Mouse (Mus musculus) macrophage (primary cell): ENCODE data around the gene Tnfaip2. TPM values are rescaled to one million over a fixed set of nuclear protein-coding genes. Genes with fewer than 3 reads are reported as not detected.

ENCODE experiments used
- H3K27ac ChIP-seq: fragments of 350-480 bp; formaldehyde crosslinking; 2 replicates; pipeline ENCODE4 v1.9.0; 2021
- H3K36me3 ChIP-seq: fragments of 350-480 bp; formaldehyde crosslinking; 2 replicates; pipeline ENCODE4 v1.9.0; 2021; ENCODE audit errors: inconsistent target
- H3K4me3 ChIP-seq: fragments of 350-480 bp; formaldehyde crosslinking; 2 replicates; pipeline ENCODE4 v1.9.0; 2021; ENCODE audit errors: inconsistent target
- H3K79me2 ChIP-seq: fragments of 350-480 bp; formaldehyde crosslinking; 2 replicates; pipeline ENCODE4 v1.9.0; 2021; ENCODE audit errors: inconsistent target
- WGBS: methylation state at CpG from one replicate; pipeline ENCODE4 v1.1.7; 2026; ENCODE audit warnings: inconsistent platforms; ENCODE audit not compliant: missing documents; 5-methylcytosine and 5-hydroxymethylcytosine counted together
- polyA plus RNA-seq: library from polyadenylated mRNA; stranded (reverse); fragments of 250-400 nt; gene quantifications from 3 replicates; pipeline ENCODE4 v1.2.4, GENCODE M21; 2018; ENCODE audit warnings: inconsistent platforms

The Tnfaip2 gene
- polyA plus RNA-seq, 1 experiment from 2014 or later: 289 TPM

DNA sequence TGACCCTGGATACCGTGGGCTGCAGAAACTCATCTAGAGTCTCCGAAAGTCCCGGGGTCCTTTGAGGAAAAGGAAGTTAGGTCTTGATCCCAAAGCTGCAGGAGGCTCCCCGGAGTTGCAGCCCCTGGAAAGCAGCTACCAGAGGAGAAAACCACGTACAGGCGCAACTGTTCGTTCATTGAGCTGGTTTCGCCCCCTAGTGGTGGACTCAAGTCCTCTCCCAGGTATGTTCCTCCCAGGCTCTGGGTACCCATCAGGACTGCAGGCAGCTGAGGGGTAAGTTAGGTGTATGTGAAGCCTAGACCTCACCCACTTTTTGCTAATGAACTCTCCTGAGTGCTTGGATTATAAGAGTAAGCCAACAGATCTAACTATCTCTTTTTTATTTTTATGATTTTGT, 27.2 kb downstream of the Tnfaip2 start:
- Histone ChIP-seq H3K79me2 (no peaks in the 10 kb centered on the region), H3K4me3 (no peak overlapping the region), H3K27ac (no peak overlapping the region), H3K36me3 (no peaks in the 10 kb centered on the region)
- 9% methylated on average over 8 of the region's 8 CpGs for WGBS

DNA sequence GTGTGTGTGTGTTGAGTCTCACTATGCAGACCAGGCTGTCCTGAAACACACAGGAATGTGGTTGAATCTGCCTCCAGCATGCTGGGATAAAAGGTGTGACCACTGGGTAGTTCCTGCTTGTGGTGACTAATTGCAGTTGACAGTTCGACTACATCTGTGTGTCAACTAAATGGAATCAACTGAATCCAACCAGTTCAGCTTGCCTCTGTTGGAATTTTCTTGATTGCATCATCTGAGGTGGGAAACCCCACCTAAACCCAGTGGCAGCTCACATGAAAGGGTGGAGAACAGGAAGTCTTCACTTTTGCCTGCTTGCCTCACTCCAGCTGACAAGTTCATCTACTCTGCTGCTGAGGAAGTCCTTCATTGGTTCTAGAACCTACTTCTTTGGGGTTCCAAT, 28.9 kb downstream of the Tnfaip2 start:
- Histone ChIP-seq H3K27ac (no peak overlapping the region), H3K4me3 (no peak overlapping the region), H3K36me3 (no peaks in the 10 kb centered on the region), H3K79me2 (no peaks in the 10 kb centered on the region)
- 27% methylated on average over 1 of the region's 1 CpGs for WGBS

DNA sequence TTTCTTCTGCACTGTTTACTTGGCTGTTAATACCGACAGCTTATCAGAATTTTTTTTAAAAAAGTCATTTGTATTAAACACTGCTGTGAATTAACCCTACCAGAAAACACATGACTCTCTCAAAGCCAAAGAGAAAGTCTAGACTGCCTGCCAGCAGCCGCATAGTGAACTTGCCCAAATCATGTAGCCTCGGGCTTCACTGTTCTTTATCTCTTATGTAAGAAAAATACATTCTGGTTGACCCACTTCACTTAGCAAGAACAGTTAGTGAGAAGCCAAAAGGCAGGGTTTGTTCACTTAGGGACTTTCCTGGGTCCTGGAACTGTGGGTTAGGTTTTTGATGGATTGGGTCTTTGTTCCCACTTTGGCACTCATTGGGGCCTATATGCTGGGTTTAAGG, 29.5 kb downstream of the Tnfaip2 start:
- Histone ChIP-seq H3K36me3 (no peaks in the 10 kb centered on the region), H3K27ac (no peak overlapping the region), H3K4me3 (no peak overlapping the region), H3K79me2 (no peaks in the 10 kb centered on the region)
- WGBS: 92% methylated on average over 3 of the region's 3 CpGs

DNA sequence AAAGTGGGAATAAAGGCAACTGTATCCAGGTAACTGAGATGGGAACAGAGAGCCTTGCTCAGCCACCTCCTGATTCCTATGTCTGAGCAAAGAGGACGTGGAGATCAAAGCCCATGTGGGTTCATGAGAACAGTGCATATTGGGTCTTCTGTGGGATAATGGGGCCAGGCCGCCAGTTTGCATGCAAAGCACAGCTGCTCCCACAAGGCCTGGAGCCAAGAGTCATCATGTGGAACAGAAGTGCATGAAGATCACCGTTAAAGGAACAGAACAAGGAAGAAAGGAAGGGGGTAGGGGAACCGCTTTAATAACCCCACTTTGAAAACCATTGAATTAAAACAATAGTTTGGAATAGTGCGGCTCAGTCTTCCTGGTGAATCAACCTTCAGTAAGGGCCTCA, 30.6 kb downstream of the Tnfaip2 start:
- Histone ChIP-seq H3K4me3 (no peak overlapping the region), H3K36me3 (no peaks in the 10 kb centered on the region), H3K27ac (no peak overlapping the region), H3K79me2 (no peaks in the 10 kb centered on the region)
- 91% methylated on average over 5 of the region's 5 CpGs for whole genome bisulfite sequencing

DNA sequence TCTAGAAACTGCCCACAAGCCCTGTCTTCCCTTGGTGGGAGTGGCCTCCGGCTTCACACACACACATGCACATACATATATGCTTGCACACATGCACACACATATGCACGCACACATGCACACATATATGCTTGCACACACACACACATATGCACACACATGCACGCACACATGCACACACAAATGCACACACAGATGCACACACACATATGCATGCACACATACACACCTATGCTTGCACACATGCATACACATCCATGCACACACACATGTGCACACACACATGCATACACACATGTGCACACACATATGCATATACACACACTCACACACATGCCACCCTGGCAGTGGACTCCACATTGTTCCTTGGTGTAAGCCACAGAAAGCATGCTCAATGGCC, 32.1 kb downstream of the Tnfaip2 start:
- WGBS: 100% methylated on average over 3 of the region's 3 CpGs
- H3K4me3 ChIP-seq: no peak overlapping the region
- H3K79me2 ChIP-seq: no peaks in the 10 kb centered on the region
- no peaks in the 10 kb centered on the region for H3K36me3 ChIP-seq
- no peak overlapping the region for H3K27ac ChIP-seq

DNA sequence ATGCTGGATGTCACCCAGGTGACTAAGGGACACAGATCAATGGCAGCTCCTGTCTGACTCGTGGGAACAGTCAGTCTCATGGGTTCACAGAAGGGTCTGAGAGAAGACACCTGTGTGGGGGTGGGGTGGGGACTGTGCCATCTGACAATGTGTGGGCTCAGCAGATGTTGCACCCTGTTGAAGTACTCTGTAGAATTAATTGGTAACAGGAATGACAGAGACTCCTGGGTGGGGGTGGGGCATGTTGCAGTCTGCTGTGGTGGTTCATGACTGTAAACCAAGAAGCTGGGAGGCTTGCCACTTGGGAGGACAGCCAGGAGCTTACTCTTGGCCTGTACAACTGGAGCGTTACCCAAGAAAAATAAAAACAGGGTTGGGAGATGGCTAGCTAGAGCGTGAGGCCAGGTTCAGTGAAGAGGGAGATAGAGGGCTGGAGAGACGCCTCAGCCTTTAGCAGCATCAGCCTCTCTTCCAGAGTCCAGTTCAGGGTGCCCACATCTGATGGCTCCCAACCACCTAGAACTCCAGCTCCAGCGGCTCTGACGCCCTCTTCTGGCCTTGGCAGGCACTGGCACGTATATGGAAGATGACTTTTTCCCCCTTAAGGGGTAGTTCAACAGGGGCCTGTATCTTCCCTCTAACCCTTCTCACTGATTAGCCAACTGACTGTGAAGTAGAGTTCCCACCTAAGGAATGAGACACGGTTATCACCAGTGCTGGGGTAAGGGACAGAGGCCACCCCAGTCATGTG, 32.8 kb downstream of the Tnfaip2 start:
- H3K36me3 ChIP-seq: no peaks in the 10 kb centered on the region
- 76% methylated on average over 8 of the region's 8 CpGs for WGBS
- H3K4me3 ChIP-seq: no peak overlapping the region
- no peaks in the 10 kb centered on the region for H3K79me2 ChIP-seq
- no peak overlapping the region for H3K27ac ChIP-seq

DNA sequence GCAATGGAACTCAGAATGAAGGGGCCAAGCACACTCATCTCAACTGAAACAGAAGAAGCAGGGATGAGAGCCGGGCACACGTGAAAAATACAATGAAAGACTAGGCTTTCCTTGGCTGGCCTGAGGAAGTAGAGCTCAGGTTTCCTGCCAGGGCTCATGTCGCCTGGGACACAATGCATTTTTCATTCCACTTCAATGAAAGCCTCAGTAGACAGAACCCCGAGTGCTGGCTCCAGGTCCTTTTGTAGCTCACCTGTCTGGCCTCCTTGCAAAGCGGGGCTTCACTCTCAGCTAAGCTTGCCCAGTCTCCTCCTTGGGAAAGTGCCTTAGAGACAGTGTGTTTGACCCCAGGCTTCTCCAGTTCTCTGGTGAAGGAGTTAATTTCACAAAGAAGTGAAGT, 36.7 kb downstream of the Tnfaip2 start:
- H3K79me2 ChIP-seq: no peaks in the 10 kb centered on the region
- H3K4me3 ChIP-seq: no peak overlapping the region
- H3K36me3 ChIP-seq: no peaks in the 10 kb centered on the region
- H3K27ac ChIP-seq: no peak overlapping the region
- 70% methylated on average over 5 of the region's 5 CpGs for WGBS

DNA sequence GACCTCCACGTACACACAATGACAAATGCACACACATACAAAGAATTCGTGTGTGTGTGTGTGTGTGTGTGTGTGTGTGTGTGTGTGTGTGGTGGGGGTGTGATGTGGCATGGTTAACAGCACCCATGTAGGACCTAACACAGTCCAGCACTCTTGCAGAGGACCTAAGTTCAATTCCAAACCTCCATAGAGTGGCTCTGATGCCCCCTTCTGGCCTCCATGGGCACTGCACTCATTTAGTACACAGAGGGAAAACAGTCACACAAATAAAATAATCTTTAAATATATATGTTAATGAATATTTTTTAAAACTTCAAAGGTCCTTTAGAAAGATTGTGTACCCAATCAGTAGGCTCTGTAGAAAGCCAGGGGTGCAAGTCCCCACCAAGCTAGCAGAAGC, 37.6 kb downstream of the Tnfaip2 start:
- no peaks in the 10 kb centered on the region for H3K79me2 ChIP-seq
- H3K4me3 ChIP-seq: no peak overlapping the region
- no peaks in the 10 kb centered on the region for H3K36me3 ChIP-seq
- H3K27ac ChIP-seq: no peak overlapping the region
- 100% methylated on average over 2 of the region's 2 CpGs for WGBS

DNA sequence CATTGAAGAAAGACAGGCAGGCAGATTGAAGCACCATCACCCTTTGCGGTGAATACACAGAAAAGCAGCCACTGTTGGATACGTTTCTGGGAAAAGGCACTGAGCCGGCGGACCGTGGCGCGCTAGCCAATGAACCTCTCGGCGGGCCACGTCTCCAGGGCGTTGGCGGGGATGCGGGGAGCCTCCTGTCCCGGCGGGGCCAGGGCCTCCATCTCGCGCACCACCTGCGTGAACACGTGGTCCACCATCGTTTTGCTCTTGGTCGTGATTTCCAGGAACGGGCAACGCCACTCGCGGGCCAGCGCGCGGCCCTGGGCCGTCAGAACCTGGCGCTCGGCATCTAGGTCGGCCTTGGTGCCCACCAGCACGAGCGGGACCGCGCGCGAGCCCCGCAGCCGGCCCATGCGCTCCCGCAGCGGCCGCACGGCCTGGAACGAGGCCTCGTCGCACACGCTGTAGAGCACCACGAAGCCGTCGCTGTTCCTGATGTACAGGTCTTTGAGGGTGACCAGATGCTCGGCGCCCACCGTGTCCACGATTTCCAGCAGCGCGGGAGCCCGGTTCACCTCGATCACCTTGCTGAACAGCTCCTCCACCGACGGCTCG, 42.9 kb downstream of the Tnfaip2 start:
- H3K79me2 ChIP-seq: no peaks in the 10 kb centered on the region
- no peak overlapping the region for H3K4me3 ChIP-seq
- WGBS: 5% methylated on average over 59 of the region's 63 CpGs
- no peaks in the 10 kb centered on the region for H3K36me3 ChIP-seq
- H3K27ac ChIP-seq: no peak overlapping the region

DNA sequence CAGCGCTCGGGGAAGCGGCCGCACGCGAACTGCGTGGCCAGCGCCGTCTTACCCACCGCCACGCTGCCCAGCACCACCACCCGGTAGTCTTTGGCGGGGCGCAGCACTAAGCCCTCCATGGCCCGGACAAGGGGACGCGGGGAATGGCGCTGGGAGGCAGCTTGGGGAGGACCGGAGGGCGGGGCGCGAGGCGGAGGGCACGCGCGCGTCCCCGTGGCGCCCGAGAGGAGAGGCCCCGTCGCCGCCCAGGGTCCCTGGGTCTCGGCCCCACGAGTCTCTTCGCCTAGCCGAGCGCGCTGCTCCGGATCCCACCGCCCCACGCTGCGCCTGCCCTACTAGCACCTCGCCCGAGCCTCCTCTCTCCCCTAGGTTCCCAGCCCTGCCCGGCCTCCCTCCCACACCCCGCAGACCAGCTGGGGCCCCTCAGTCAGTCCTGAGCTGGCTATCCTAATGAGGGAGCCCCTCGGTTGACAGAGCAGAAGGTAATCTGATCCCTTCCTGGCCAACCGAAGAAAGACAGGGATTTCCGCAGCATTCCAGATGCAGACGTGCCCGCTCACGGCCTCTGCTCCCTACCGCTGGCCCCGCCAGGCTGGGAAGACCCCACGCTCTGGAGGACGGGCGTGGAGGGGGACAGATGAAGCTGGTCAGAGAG, 43.5 kb downstream of the Tnfaip2 start, which contains the start of gene Gm266:
Gm266 (minus strand) TSS at position 172 of the 655 bp plus-strand sequence.
- Histone ChIP-seq H3K27ac (no peak within 1 kb of the TSS), H3K79me2 (no peaks in the 10 kb centered on the region), H3K36me3 (no peaks in the 10 kb centered on the region), H3K4me3 (no peak within 1 kb of the TSS)
- WGBS: 3% methylated on average over 57 of the region's 58 CpGs

DNA sequence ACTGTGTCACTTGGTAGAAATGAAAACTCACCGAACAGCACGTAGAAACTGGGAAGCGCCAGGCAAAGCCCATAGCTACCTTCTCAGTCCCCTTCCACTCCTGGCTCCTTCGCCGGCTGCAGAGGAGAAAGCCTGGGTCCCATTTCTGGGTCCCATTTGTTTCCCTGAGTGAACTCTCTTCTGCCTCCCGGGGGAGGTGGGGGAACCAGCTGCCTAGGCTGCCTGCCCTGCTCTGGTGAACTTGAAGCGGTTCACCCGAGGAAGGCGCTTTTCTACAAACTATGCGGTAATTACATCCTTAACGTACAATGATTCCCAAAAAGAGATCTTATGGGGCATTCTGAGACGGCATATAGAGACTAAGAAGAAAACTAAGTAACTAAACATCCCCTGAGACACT, 44.2 kb downstream of the Tnfaip2 start:
- Histone ChIP-seq H3K36me3 (no peaks in the 10 kb centered on the region), H3K27ac (no peak overlapping the region), H3K4me3 (no peak overlapping the region), H3K79me2 (no peaks in the 10 kb centered on the region)
- 17% methylated on average over 12 of the region's 12 CpGs for WGBS

DNA sequence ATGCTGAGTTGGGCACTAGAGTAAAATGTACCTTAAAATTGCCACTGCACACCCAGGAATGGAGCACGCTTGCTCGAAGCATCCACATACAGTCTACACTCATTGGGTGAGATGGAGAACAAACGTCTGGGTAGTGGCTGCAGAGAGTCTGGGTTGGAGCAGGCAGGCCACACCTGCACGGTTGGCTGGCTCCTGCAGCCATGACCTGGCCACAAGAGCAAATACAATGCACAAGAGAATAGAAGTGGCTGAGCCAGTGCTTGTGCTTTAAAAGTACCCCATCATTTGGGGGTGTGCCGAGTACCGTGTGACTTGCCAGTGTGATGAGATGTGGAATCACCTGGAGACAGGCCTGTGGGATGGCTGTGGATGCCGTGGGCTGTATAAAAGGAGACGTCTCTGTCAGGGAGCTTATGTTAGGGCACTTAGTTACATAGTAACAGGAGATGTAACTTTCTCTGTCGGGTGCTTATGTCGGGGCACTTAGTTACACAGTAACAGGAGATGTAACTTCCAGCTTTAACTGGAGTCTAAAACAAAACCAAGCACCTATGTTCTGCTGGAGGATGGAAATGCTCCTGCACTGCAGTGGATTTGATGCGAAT, 47.1 kb downstream of the Tnfaip2 start:
- no peaks in the 10 kb centered on the region for H3K79me2 ChIP-seq
- WGBS: 84% methylated on average over 10 of the region's 11 CpGs
- no peaks in the 10 kb centered on the region for H3K36me3 ChIP-seq
- H3K27ac ChIP-seq: no peak overlapping the region
- no peak overlapping the region for H3K4me3 ChIP-seq

DNA sequence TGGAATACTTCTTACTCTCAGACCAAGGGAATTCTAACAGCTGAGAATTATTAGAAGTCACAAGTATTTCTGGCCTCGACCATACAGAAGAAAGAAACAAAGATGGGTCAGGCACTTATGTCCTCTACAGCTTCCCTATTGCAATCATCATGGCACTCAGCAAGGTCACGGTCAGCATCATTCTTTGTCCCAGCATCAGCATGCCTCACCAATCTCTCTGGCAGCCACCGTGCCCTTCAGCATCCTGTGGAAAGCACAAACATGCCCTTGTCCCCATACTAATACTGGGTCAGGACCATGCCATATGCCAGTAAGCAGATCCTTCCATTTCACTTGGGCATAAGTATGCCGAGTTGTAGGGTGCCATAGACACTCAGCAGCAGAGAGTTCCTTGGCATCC, 52.7 kb downstream of the Tnfaip2 start:
- no peaks in the 10 kb centered on the region for H3K36me3 ChIP-seq
- no peak overlapping the region for H3K27ac ChIP-seq
- no peaks in the 10 kb centered on the region for H3K79me2 ChIP-seq
- H3K4me3 ChIP-seq: no peak overlapping the region
- 87% methylated on average over 4 of the region's 4 CpGs for WGBS

DNA sequence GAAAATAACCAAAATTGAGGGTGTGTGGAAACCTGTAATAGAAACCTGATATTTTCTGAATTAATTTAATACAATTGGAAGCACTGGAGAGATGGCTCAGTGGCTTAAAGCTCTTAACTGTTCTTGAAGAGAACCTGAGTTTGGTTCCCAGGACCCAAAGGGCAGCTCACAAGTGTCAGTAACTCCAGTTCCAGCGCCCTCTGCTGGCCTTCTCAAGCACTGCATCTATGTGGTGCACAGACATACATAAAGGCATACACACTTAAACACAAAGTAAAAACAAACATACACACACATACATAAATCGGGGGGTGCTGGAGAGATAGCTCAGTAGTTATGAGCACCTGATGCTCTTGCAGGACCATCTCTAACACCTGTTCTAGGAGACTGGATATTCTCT, 54.8 kb downstream of the Tnfaip2 start:
- Histone ChIP-seq H3K36me3 (no peaks in the 10 kb centered on the region), H3K27ac (no peak overlapping the region)
- 73% methylated on average over 2 of the region's 2 CpGs for WGBS

DNA sequence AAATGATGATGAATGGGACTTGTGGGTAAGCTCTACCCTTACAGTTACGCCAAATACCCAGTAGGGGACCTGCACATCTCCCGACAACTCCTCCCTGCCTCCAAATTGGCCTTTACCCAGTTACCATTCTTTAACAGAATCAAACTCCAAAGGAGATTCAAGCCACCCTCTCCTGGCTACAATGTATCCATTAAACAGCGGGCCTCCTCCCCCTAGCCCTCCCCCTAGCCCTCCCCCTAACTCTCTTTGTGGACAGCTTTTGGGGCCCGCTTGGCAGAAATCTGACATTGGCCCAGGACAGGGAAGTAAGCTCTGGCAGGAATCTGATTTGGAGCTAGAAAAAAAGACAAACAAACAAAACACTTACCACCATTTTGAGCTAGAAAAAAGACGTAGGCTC, 57.3 kb downstream of the Tnfaip2 start:
- H3K79me2 ChIP-seq: no peaks in the 10 kb centered on the region
- no peak overlapping the region for H3K27ac ChIP-seq
- WGBS: 93% methylated on average over 4 of the region's 5 CpGs
- H3K36me3 ChIP-seq: no peaks in the 10 kb centered on the region
- no peak overlapping the region for H3K4me3 ChIP-seq

More for the DNA sequence above, 54.8 kb downstream of the Tnfaip2 start:
- Histone ChIP-seq H3K4me3 (no peak overlapping the region), H3K79me2 (no peaks in the 10 kb centered on the region)
